Mouse (Mus musculus): ENCODE measurements around the gene Syk. TPM values are rescaled to one million over a fixed set of nuclear protein-coding genes. Genes with fewer than 3 reads are reported as not detected.

The Syk gene
- total RNA-seq, 4 experiments from 2014 or later: 3.5 to 5.8 (median 4.2) TPM

DNA sequence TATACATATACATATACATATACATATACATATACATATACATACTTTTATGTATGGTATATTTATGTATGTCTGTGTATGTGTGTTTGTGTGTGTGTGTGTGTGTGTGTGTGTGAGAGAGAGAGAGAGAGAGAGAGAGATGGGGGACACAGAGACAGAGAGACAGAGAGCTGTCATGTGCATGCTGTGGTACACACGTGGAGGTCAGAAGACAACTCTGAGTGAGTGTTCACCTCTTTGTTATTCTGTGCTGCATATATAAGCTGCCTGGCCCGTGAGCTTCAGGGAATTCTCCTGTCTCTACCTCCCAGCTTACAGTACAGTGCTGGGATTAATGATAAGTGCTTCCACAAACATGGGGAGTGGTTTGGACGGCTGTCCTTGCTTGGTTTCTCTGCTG is 15.3 kb downstream of the Syk start:
- DNase-seq (ENCODE audit: low spot score in 2 of 2): no peak

DNA sequence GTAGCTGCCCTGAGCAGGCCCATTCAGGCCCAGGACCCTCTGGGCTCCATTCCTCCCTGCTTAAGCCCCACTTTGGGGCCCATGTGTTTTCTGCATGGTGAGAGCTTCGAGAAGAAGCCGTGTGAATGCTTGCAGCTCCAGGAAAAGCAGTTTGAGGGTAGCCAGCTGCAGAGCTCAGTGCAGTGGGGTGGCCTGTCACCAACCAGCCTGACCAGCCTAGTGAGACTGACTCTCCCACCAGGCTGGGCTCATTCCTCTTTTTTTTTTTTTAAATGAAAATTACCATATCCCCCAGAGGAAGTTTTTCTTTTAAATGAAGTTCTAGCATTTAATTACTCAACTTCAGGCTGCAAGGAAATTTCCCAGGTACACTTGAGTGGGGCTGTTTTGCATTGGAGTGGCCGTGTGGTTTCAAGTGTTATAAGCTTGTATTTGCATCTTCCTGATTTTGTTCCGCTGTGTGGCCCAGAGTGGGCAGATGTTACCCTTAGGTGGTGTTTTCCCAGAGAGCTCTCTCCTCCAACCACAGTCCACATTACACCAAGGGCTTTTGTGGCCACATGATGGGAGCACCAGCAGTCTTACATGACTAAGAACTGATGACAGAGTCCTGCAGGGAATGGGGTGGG is 17.2 kb downstream of the Syk start:
- DNase-seq (ENCODE audit: low spot score in 2 of 2): no peak

- no peak for DNase-seq (ENCODE audit: low spot score in 2 of 2)
These were observed 19.8 kb downstream of the Syk start for GRCm38 (mm10) chr13:52602752-52603151.

DNA sequence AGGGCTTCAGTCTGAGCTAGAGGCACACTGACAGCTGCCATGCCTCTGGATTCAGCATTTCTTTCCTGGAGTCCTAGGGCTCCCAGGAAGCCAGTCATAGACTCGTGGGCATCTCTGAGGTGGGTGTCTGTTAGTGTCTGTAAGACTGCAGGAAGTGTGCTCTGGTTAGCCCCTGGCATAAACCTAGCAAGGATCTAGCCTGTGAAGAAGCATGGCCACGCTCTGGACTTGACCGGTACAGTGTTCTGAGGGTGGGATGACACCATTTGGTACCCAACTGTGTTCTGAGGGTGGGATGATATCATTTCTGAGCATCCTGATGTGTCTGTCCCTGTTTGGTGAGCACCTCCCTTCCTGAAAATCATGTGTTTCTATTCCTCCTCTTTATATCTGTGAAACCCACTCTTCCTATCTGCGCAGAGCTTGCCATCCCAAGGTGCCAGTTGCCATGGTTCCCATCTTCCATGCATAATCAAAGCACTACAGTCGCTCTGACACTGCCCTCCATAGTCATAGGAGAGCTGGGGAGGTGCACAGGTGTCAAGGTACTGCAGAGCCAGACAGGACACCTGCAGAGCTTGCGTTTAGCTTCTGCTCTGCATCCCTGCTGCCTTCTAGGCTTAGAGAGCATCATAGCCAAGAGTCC is 20.9 kb downstream of the Syk start:
- DNase-seq (ENCODE audit: low spot score in 2 of 2): no peak

- no peak for DNase-seq (ENCODE audit: low spot score in 2 of 2)
These were observed 22.0 kb downstream of the Syk start for GRCm38 (mm10) chr13:52605006-52605405.

DNA sequence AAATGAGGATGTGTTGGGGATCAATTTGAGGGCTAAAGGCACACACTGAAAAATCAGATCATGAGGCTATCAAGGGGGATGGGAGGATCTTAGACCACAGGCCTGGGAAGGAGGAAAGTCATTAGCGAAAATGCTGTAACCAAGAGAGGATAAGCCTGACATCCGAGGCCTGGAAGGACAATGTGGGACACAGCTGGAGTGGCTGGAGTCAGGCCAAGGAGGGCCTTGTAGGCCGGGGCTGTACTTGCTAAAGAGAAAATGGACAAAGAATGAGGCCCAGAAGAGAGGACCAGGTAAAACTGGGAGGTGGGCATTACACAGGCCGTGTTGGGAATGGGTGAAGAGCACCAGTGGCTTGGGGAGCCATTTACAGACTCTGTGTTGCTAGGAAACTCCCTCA is 22.9 kb downstream of the Syk start:
- DNase-seq (ENCODE audit: low spot score in 2 of 2): no peak

GRCm38 (mm10) chr13:52606656-52607275 is 23.8 kb downstream of the Syk start:
- no peak for DNase-seq (ENCODE audit: low spot score in 2 of 2)

GRCm38 (mm10) chr13:52607964-52608363 is 25.0 kb downstream of the Syk start:
- DNase-seq (ENCODE audit: low spot score in 2 of 2): no peak

DNA sequence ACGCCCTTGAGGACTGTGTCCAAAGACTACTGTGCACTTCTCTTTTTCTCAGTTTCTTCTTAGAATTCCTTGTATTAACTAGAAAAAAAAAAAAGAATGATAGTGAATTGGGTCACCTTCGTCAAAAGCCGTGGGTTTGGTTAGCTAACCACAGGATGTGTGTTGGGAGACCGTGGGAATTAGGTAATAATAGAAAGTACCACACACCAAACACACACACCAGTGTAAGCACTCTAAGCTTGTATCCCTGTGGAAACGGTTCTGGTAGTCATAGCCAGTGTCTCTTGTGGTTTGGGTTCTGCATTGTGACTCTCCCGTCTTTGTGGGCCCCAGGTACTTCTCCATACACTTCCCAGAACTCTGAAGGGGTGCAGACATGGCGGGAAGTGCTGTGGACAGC is 27.5 kb downstream of the Syk start:
- DNase-seq (ENCODE audit: low spot score in 2 of 2): no peak

DNA sequence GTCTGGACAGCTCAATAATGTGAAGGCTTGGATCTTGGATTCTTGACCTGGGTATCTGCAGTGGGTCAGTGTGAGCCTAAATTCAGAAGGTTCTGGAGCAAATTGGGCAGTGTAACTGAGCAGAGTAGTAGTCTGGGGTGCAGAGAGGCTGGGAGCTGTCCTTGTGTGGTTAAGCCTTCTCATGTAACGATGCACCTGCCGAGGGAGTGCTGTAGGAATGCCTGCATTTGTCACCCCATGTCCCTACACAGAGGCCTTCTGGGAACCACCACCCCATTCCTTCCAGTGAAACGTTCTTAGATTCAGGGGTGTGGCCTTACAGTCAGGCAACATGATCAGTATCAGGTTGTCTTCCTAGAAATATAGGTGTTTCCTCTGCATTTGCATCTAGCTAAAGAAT is 30.3 kb downstream of the Syk start:
- no peak for DNase-seq (ENCODE audit: low spot score in 2 of 2)

DNA sequence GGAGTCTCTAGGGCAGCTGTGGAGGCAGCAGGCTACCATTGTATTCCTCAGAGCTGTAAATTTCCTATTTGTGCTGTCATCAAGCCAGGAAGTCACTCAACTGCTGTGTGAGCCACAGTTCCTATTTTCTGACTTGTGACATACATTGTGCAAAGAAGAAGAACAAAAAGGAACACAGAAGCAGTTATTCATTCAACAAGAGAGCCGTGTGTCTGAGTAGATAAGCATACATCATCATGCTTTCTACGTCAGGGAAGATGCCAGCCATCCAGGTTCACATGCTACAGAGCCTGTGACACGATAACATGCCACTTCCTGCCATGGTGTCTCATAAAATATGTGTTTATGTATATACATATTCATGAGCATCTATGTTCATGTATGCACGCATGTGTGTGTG is 32.1 kb downstream of the Syk start:
- no peak for DNase-seq (ENCODE audit: low spot score in 2 of 2)

GRCm38 (mm10) chr13:52617096-52617714 is 34.2 kb downstream of the Syk start:
- DNase-seq (ENCODE audit: low spot score in 2 of 2): no peak

- no peak for DNase-seq (ENCODE audit: low spot score in 2 of 2)
These were observed 35.6 kb downstream of the Syk start for GRCm38 (mm10) chr13:52618592-52618991.

DNA sequence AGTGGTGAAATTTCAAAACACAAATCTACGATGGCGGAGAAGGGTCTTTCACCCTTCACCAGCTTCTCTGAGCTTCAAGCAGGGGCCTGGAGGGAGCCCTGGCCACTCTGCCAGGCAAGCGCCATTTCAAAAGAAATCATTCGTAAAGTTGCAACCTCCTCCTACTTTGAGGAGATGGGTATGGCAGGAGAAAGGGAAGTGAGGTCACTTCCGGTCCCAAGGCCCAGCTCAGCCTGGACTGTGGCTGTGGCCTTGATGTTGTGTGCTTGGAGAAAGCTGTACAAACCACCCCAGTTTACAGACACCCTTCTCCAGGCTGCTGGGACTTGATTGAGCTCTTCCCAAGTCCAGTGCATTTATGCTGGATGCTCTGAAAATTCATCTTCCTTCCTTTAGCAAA is 36.5 kb downstream of the Syk start:
- DNase-seq (ENCODE audit: low spot score in 2 of 2): no peak

DNA sequence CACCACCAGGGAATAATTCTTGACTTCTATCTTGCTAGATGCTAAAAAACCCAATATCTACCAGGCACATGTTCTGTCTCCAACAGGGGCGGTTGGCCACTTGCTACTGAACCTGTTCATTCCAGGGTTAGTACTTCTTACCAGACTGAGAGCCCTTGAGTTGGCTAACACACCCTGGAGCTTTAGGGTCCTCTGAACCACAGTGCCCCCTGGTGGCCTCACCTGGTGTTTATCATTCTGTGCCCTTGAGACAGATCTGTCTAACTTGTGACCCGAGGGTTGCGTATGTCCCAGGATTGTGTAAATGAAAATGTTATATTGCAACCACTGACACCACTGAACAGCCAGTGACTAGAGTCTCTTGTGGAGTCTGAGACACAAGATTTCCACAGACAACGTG is 41.1 kb downstream of the Syk start:
- DNase-seq (ENCODE audit: low spot score in 2 of 2): peak; percentile 33 to 68

DNA sequence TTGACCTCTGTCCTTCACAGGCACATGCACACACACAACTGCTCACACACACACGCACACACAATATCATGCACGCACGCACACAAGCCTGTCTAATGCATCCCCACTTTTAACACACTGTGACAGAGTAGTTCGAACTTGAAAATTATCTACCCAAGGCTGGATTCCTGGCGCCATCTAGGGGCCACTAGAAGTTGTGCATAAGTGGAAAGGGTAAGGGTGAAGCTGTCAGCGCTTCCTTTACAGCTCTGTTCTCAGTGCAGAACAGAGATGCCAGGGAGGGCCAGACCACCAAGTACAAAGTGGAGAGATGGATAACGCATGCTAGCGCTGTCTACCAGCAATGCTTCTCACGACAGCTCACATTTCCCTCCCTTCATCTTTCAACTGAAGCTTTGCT is 45.6 kb downstream of the Syk start:
- DNase-seq (ENCODE audit: low spot score in 2 of 2): peak in 1 of 2 experiments; percentile 54

DNA sequence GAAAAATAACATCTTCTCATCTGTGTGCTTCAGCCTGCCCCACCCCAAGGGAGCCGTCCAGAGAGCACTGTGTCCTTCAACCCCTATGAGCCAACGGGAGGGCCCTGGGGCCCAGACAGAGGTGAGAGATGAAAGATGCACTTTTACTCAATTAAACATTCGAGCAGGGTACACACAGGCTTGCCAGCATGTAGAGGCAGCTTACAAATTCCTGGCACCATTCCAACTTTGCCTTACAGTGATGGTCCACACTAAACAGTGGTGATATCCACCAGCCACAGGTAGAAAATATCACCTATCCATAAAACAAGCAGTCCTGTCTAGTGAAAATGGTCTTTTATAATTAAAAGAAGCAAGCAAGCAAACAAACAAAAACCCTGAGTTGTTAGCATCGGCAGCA is 48.7 kb downstream of the Syk start:
- DNase-seq (ENCODE audit: low spot score in 2 of 2): no peak

GRCm38 (mm10) chr13:52635484-52635883 is 52.5 kb downstream of the Syk start:
- no peak for DNase-seq (ENCODE audit: low spot score in 2 of 2)

GRCm38 (mm10) chr13:52636176-52636748 is 53.3 kb downstream of the Syk start:
- DNase-seq (ENCODE audit: low spot score in 2 of 2): no peak

DNA sequence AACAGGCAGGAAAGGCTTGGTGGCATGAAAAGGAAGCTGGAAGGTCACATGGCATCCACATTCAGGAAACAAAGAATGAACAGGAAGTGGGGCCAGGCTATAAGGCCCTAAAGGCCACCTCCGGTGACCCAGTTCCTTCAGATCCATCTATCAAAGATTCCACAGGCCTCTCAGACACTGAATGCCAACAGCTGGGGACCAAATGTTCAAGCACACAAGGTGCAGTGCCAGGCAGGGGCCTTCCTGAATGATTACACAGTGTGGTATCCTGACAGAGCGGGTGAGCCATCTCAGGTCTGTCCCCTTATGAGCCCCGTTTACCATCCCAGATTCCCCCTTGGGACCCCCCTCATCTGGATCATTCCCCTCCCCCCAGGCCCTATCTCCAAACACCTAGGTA is 63.6 kb downstream of the Syk start:
- DNase-seq (ENCODE audit: low spot score in 2 of 2): no peak

DNA sequence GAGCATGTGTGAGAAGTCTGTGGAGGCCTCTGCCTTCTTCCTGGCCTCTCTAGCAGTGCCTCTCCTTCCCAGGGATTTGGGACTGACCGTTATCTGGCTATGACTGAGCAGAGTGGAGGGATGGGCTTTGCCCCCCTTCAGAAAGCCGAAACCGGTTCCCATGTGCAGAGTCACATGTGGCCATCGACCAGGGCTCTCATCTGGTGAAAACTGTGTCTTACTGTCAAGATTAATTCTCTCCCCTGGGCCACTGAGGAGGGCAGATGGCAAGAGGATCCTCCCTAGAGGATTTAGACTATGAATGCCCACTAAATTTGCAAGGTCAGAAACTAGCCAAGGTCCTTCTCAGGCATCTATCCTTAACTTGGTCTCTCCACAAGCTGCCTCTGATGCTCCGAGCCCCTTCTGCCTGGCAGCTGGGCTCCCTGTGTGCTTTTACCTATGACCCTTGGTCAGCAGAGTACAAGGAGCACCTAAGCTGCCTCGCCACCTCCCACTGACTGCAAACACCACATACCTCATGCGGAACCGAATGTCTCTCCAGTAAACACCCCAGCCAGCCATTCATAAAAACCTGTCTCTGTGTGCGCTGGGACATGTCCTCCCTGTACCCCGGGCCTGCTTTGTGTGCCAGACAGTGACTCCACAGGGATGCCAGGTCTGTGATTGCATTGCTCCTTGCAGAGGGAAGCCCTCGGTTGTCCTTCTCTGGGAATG is 65.2 kb downstream of the Syk start:
- DNase-seq (ENCODE audit: low spot score in 2 of 2): no peak
